Mouse (Mus musculus) heart, embryonic 16.5 days (tissue): Measurements from ENCODE around the gene Krtap29-1. TPM values are rescaled to one million over a fixed set of nuclear protein-coding genes. Genes with fewer than 3 reads are reported as not detected.

Experiments
- ATAC-seq: fragments of 200-750 bp; cut with Nextera tagmentation; replicated peaks from 2 replicates; pipeline ENCODE4 v1.8.0; 2017; ENCODE audit warnings: moderate number of reproducible peaks; ENCODE audit not compliant: insufficient read depth, low FRiP score; ENCODE audit errors: extremely low read depth
- H3K27ac ChIP-seq: fragments of 300-500 bp; sonication (generic); 2 replicates; pipeline ENCODE4 v1.5.1; 2014; ENCODE audit warnings: mild to moderate bottlenecking, low read length, control low read depth, moderate library complexity
- H3K27me3 ChIP-seq: fragments of 300-500 bp; sonication (generic); 2 replicates; pipeline ENCODE4 v1.6.1; 2014; ENCODE audit warnings: low read length, mixed read lengths; ENCODE audit not compliant: control insufficient read depth, insufficient read depth
- H3K36me3 ChIP-seq: fragments of 300-500 bp; sonication (generic); 2 replicates; pipeline ENCODE4 v1.6.1; 2014; ENCODE audit not compliant: control insufficient read depth, insufficient read depth
- H3K4me1 ChIP-seq: fragments of 300-500 bp; sonication (generic); 2 replicates; pipeline ENCODE4 v1.6.1; 2014; ENCODE audit warnings: low read length, mixed read lengths; ENCODE audit not compliant: control insufficient read depth, insufficient read depth
- H3K4me2 ChIP-seq: fragments of 300-500 bp; sonication (generic); 2 replicates; pipeline ENCODE4 v1.6.1; 2014; ENCODE audit warnings: low read depth, mild to moderate bottlenecking, control low read depth, low read length
- H3K4me3 ChIP-seq: fragments of 300-500 bp; sonication (generic); 2 replicates; pipeline ENCODE4 v1.5.1; 2014; ENCODE audit warnings: mild to moderate bottlenecking, control low read depth, low read length
- H3K9ac ChIP-seq: fragments of 300-500 bp; sonication (generic); 2 replicates; pipeline ENCODE4 v1.6.1; 2014; ENCODE audit warnings: low read length, control low read depth
- H3K9me3 ChIP-seq: fragments of 300-500 bp; sonication (generic); replicated peaks from 2 replicates; pipeline ENCODE4 v1.6.1; 2016; ENCODE audit warnings: low read length; ENCODE audit not compliant: control insufficient read depth
- WGBS: fragments of 180-500 bp; shearing (Covaris S2); extraction: QIAGEN DNeasy Blood & Tissue Kit; methylation state at CpG from one replicate; pipeline ENCODE4 v1.1.7; 2014; 5-methylcytosine and 5-hydroxymethylcytosine counted together
- polyA plus RNA-seq: library from polyadenylated mRNA; unstranded; fragments of >200 nt; fragmentation: Nextera tagmentation; extraction: Ambion mirVana; gene quantifications from 2 replicates; pipeline ENCODE4 v1.2.1, GENCODE M21; 2015

The Krtap29-1 gene
- polyA plus RNA-seq, 1 experiment from 2014 or later, result not detected

GRCm38 (mm10) chr11:100004846-100005245, 26.0 kb upstream of the Krtap29-1 start:
- WGBS, result 21% methylated on average over 6 of the region's 6 CpGs
- no peak overlapping the region for H3K9ac ChIP-seq

DNA sequence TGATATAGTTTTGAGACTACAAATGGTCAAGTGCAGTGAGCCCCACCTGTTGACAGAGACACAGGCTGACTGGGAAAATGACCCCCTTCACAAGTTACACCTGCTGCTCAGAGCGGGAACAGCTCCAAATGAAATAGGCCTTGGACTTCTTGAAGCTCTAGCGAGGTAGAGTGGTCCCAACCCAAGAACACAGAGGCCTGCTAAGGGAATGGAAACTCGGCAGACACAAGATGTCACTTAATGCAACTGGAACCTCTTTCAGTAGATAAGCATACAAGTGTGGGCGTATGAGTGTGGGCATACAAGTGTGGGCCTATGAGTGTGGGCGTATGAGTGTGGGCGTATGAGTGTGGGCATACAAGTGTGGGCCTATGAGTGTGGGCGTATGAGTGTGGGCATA, 20.2 kb upstream of the Krtap29-1 start:
- WGBS, result 85% methylated on average over 7 of the region's 7 CpGs
- no peak overlapping the region for H3K4me2 ChIP-seq
- no peak for ATAC-seq
- peaks cover 11% of the 10 kb centered on the region for H3K27me3 ChIP-seq
- H3K36me3 ChIP-seq, result no peaks in the 10 kb centered on the region
- peaks cover 3% of the 10 kb centered on the region for H3K9me3 ChIP-seq
- H3K27ac ChIP-seq, result no peak overlapping the region
- H3K4me3 ChIP-seq, result no peak overlapping the region
- no peaks in the 10 kb centered on the region for H3K4me1 ChIP-seq
- H3K9ac ChIP-seq, result no peak overlapping the region

More at GRCm38 (mm10) chr11:100004846-100005245, 26.0 kb upstream of the Krtap29-1 start:
- Histone ChIP-seq H3K9me3 (peaks cover 3% of the 10 kb centered on the region), H3K36me3 (no peaks in the 10 kb centered on the region), H3K4me3 (no peak overlapping the region), H3K4me2 (no peak overlapping the region), H3K27ac (no peak overlapping the region), H3K4me1 (no peaks in the 10 kb centered on the region), H3K27me3 (no peaks in the 10 kb centered on the region)
- no peak for ATAC-seq

DNA sequence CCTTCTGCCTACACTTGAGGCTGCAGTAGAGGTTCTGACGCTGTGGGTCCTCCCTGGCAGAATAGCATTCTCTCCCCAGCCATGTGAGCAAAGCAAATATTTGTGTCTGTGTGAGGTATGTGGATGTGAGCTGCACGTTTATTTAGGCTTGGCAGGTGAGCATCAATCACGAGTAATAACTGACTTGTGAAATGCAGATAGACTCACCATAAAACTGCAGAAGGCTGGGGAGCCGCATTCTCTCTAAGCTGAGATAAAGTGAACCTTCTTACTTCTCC, 15.5 kb upstream of the Krtap29-1 start:
- no peak overlapping the region for H3K27ac ChIP-seq
- no peaks in the 10 kb centered on the region for H3K9me3 ChIP-seq
- ATAC-seq, result no peak
- H3K4me1 ChIP-seq, result no peaks in the 10 kb centered on the region
- no peak overlapping the region for H3K9ac ChIP-seq
- H3K4me2 ChIP-seq, result no peak overlapping the region
- peaks cover 29% of the 10 kb centered on the region for H3K27me3 ChIP-seq
- no peaks in the 10 kb centered on the region for H3K36me3 ChIP-seq
- WGBS, result 54% methylated on average over 4 of the region's 4 CpGs
- no peak overlapping the region for H3K4me3 ChIP-seq

GRCm38 (mm10) chr11:99993620-99994383, 14.9 kb upstream of the Krtap29-1 start, which contains the start of gene Krtap17-1:
Gene Krtap17-1 (minus strand): TSS chr11:99993994.
- ATAC-seq, result no peak
- H3K27ac ChIP-seq, result no peak within 1 kb of the TSS
- H3K4me1 ChIP-seq, result no peaks in the 10 kb centered on the region
- no peak within 1 kb of the TSS for H3K4me3 ChIP-seq
- no peaks in the 10 kb centered on the region for H3K9me3 ChIP-seq
- no peak within 1 kb of the TSS for H3K9ac ChIP-seq
- no peak within 1 kb of the TSS for H3K4me2 ChIP-seq
- H3K27me3 ChIP-seq, result peaks cover 29% of the 10 kb centered on the region
- WGBS, result 21% methylated on average over 26 of the region's 26 CpGs
- no peaks in the 10 kb centered on the region for H3K36me3 ChIP-seq

DNA sequence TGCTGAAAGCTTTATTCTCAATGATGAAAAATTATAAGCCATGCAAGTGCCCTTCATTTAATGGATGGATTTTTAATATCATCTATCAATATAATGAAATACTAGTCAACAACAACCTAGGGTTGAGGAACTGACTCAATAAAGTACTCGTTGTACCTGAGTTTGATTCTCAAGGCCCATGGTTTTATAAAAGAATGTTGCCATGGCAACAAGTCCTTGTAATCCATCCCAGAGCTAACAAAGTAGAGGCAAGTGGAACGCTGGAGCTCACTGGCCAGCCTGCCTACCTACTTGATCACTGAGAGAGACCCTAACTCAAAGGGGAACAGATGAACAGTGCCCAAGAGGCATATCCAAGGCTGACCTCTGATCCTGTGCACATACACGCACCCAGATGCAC, 11.7 kb upstream of the Krtap29-1 start:
- no peak overlapping the region for H3K4me3 ChIP-seq
- peaks cover 23% of the 10 kb centered on the region for H3K27me3 ChIP-seq
- 79% methylated on average over 3 of the region's 3 CpGs for WGBS
- H3K9me3 ChIP-seq, result no peaks in the 10 kb centered on the region
- ATAC-seq, result no peak
- no peak overlapping the region for H3K9ac ChIP-seq
- H3K36me3 ChIP-seq, result no peaks in the 10 kb centered on the region
- H3K4me1 ChIP-seq, result no peaks in the 10 kb centered on the region
- H3K4me2 ChIP-seq, result no peak overlapping the region
- no peak overlapping the region for H3K27ac ChIP-seq

- ATAC-seq, result no peak
- WGBS, result 73% methylated on average over 6 of the region's 6 CpGs
- no peaks in the 10 kb centered on the region for H3K36me3 ChIP-seq
Observed at GRCm38 (mm10) chr11:99989881-99990405, 11.1 kb upstream of the Krtap29-1 start.

GRCm38 (mm10) chr11:99988530-99988929, 9.7 kb upstream of the Krtap29-1 start:
- H3K4me1 ChIP-seq, result no peaks in the 10 kb centered on the region
- H3K27me3 ChIP-seq, result peaks cover 17% of the 10 kb centered on the region
- H3K36me3 ChIP-seq, result no peaks in the 10 kb centered on the region
- H3K4me3 ChIP-seq, result no peak overlapping the region
- no peak overlapping the region for H3K27ac ChIP-seq
- 89% methylated on average over 3 of the region's 3 CpGs for WGBS
- H3K9ac ChIP-seq, result no peak overlapping the region
- no peaks in the 10 kb centered on the region for H3K9me3 ChIP-seq
- H3K4me2 ChIP-seq, result no peak overlapping the region
- no peak for ATAC-seq

More at GRCm38 (mm10) chr11:99989881-99990405, 11.1 kb upstream of the Krtap29-1 start:
- no peak overlapping the region for H3K9ac ChIP-seq
- no peaks in the 10 kb centered on the region for H3K4me1 ChIP-seq
- no peak overlapping the region for H3K4me2 ChIP-seq
- no peak overlapping the region for H3K27ac ChIP-seq
- H3K9me3 ChIP-seq, result no peaks in the 10 kb centered on the region
- H3K4me3 ChIP-seq, result no peak overlapping the region
- peaks cover 23% of the 10 kb centered on the region for H3K27me3 ChIP-seq

GRCm38 (mm10) chr11:99986180-99986647, 7.4 kb upstream of the Krtap29-1 start, which contains the start of gene Krtap16-1:
Gene Krtap16-1 (minus strand): TSS chr11:99986597.
- no peak within 1 kb of the TSS for H3K9ac ChIP-seq
- no peak for ATAC-seq
- H3K36me3 ChIP-seq, result no peaks in the 10 kb centered on the region
- H3K9me3 ChIP-seq, result no peaks in the 10 kb centered on the region
- peaks cover 4% of the 10 kb centered on the region for H3K27me3 ChIP-seq
- no peaks in the 10 kb centered on the region for H3K4me1 ChIP-seq
- no peak within 1 kb of the TSS for H3K27ac ChIP-seq
- H3K4me3 ChIP-seq, result no peak within 1 kb of the TSS
- H3K4me2 ChIP-seq, result no peak within 1 kb of the TSS
- 77% methylated on average over 8 of the region's 8 CpGs for WGBS

DNA sequence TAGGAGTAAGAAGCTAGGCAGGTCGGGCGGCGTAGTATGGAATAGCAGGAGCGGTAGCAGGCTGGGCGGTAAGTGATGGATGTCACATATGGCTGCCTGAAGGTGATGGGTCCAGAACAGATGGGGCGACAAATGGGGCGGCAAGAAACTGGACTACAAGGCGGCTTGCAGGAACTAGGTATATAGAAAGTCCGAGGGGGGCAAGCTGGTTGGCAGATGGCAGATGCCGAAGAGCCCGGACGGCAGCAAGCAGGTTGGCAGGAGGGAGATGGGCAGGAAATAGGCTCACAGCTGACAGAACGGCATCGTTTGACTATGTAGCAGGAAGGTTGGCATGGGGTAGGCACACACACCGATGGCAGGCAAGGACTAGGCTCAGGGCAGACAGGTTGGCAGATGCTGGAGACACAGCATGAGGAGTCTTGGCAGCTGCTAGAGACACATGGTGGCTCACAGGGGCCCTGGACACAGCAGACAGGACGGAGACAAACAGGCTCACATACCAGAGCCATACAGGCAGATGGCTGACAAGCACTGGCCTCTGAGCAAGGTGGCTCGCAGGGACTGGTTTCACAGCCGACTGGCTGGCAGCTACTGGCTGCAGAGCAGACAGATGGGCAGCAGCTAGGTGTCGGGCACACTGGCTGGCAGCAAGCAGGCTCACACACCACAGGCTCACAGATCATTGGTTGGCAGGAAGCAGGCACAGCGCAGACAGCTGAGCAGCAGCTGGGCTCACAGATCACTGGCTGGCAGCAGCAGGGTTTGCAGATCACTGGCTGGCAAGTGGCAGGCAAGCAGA, 6.6 kb upstream of the Krtap29-1 start:
- Histone ChIP-seq H3K27ac (no peak overlapping the region), H3K9ac (no peak overlapping the region), H3K27me3 (peaks cover 4% of the 10 kb centered on the region; the same call in 1 of the 2 replicates), H3K4me1 (no peaks in the 10 kb centered on the region), H3K4me3 (no peak overlapping the region), H3K4me2 (no peak overlapping the region), H3K36me3 (no peaks in the 10 kb centered on the region), H3K9me3 (no peaks in the 10 kb centered on the region)
- WGBS, result 70% methylated on average over 20 of the region's 20 CpGs
- ATAC-seq, result no peak; the same call in 1 of the 2 replicates
